Mouse (Mus musculus) lung, embryonic 16.5 days (tissue): Measurements from ENCODE around the gene Gramd1a. TPM values are rescaled to one million over a fixed set of nuclear protein-coding genes. Genes with fewer than 3 reads are reported as not detected.

Source experiments
- ATAC-seq: fragments of 200-750 bp; cut with Nextera tagmentation; 2 replicates; pipeline ENCODE4 v1.8.0; 2017; ENCODE audit warnings: low read depth, mild to moderate bottlenecking, moderate library complexity
- H3K27ac ChIP-seq: fragments of 300-500 bp; sonication (generic); 2 replicates; pipeline ENCODE4 v1.5.1; 2014; ENCODE audit warnings: mild to moderate bottlenecking, control low read depth, low read length
- H3K27me3 ChIP-seq: fragments of 300-500 bp; sonication (generic); 2 replicates; pipeline ENCODE4 v1.6.1; 2014; ENCODE audit warnings: low read depth, low read length, mixed read lengths; ENCODE audit not compliant: control insufficient read depth, insufficient read depth
- H3K36me3 ChIP-seq: fragments of 300-500 bp; sonication (generic); 2 replicates; pipeline ENCODE4 v1.6.1; 2014; ENCODE audit warnings: low read length; ENCODE audit not compliant: control insufficient read depth, insufficient read depth
- H3K4me1 ChIP-seq: fragments of 300-500 bp; sonication (generic); replicated peaks from 2 replicates; pipeline ENCODE4 v1.6.1; 2014; ENCODE audit warnings: low read length, mixed read lengths; ENCODE audit not compliant: control insufficient read depth, insufficient read depth
- H3K4me2 ChIP-seq: fragments of 300-500 bp; sonication (generic); 2 replicates; pipeline ENCODE4 v1.6.1; 2014; ENCODE audit warnings: low read depth, low read length, control low read depth
- H3K4me3 ChIP-seq: fragments of 300-500 bp; sonication (generic); 2 replicates; pipeline ENCODE4 v1.5.1; 2014; ENCODE audit warnings: mild to moderate bottlenecking, low read length, control low read depth
- H3K9ac ChIP-seq: fragments of 300-500 bp; sonication (generic); 2 replicates; pipeline ENCODE4 v1.6.1; 2014; ENCODE audit warnings: low read length, control low read depth
- H3K9me3 ChIP-seq: fragments of 300-500 bp; sonication (generic); 2 replicates; pipeline ENCODE4 v1.6.1; 2016; ENCODE audit warnings: low read length; ENCODE audit not compliant: control insufficient read depth
- WGBS: fragments of 180-500 bp; shearing (Covaris S2); extraction: QIAGEN DNeasy Blood & Tissue Kit; methylation state at CpG from one replicate; pipeline ENCODE4 v1.1.7; 2014; 5-methylcytosine and 5-hydroxymethylcytosine counted together
- polyA plus RNA-seq: library from polyadenylated mRNA; unstranded; fragments of >200 nt; fragmentation: Nextera tagmentation; extraction: Ambion mirVana; gene quantifications from 2 replicates; pipeline ENCODE4 v1.2.1, GENCODE M21; 2015

Gene Gramd1a
- polyA plus RNA-seq, 1 experiment from 2014 or later, result 68.1 TPM

GRCm38 (mm10) chr7:31126851-31127724 is 28.6 kb downstream of the Gramd1a start, which contains the start of gene Scn1b:
TSS of gene Scn1b (minus strand) at chr7:31127003.
- 2% methylated on average over 38 of the region's 60 CpGs for WGBS
- peak; percentile 71 for ATAC-seq

GRCm38 (mm10) chr7:31126211-31126751 is 29.4 kb downstream of the Gramd1a start:
- H3K27ac ChIP-seq, result no peak overlapping the region
- H3K9me3 ChIP-seq, result no peaks in the 10 kb centered on the region
- peak overlapping the region; percentile 58 for H3K4me3 ChIP-seq
- peak overlapping the region; percentile 98 for H3K4me2 ChIP-seq
- ATAC-seq, result peak; percentile 16; the same call in 1 of the 2 replicates
- H3K27me3 ChIP-seq, result peaks cover 24% of the 10 kb centered on the region
- H3K4me1 ChIP-seq, result peaks cover 9% of the 10 kb centered on the region
- H3K9ac ChIP-seq, result peak overlapping the region; percentile 62
- WGBS, result 2% methylated on average over 51 of the region's 53 CpGs
- peaks cover 15% of the 10 kb centered on the region for H3K36me3 ChIP-seq

More at GRCm38 (mm10) chr7:31126851-31127724, 28.6 kb downstream of the Gramd1a start, which contains the start of gene Scn1b:
- H3K9me3 ChIP-seq, result no peaks in the 10 kb centered on the region
- H3K27ac ChIP-seq, result no peak within 1 kb of the TSS
- H3K36me3 ChIP-seq, result peaks cover 23% of the 10 kb centered on the region
- peak within 1 kb of the TSS; percentile 58 for H3K4me3 ChIP-seq
- peaks cover 24% of the 10 kb centered on the region for H3K27me3 ChIP-seq
- H3K4me1 ChIP-seq, result peaks cover 9% of the 10 kb centered on the region
- H3K4me2 ChIP-seq, result peak within 1 kb of the TSS; percentile 98
- H3K9ac ChIP-seq, result peak within 1 kb of the TSS; percentile 62

GRCm38 (mm10) chr7:31125116-31125515 is 30.6 kb downstream of the Gramd1a start:
- Histone ChIP-seq H3K27me3 (peaks cover 24% of the 10 kb centered on the region), H3K4me2 (no peak overlapping the region), H3K4me3 (no peak overlapping the region), H3K36me3 (peaks cover 8% of the 10 kb centered on the region), H3K27ac (no peak overlapping the region), H3K9ac (no peak overlapping the region), H3K4me1 (peaks cover 9% of the 10 kb centered on the region), H3K9me3 (no peaks in the 10 kb centered on the region)
- no peak for ATAC-seq
- WGBS, result 77% methylated on average over 13 of the region's 13 CpGs

DNA sequence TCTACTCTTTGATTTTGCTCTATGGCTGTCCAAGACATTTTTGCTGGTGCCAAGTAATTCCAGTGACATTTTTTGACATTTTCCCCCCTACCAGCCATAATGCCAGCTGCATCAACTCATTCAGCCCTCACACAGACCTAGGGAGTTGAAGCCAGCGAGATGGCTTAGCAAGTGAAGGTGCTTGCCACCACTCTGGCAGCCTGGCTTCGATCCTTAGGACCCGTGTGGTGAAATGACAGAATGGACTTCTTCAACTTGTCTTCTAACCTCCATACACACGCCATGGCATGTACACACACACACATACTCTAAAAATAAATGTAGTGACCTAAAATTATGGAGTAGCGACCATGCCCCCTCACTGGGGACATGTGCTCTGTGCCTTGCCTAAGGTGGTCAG is 31.3 kb downstream of the Gramd1a start:
- H3K9ac ChIP-seq, result no peak overlapping the region
- no peaks in the 10 kb centered on the region for H3K9me3 ChIP-seq
- H3K4me1 ChIP-seq, result peaks cover 9% of the 10 kb centered on the region
- WGBS, result 81% methylated on average over 5 of the region's 5 CpGs
- H3K27me3 ChIP-seq, result peaks cover 24% of the 10 kb centered on the region
- H3K27ac ChIP-seq, result no peak overlapping the region
- no peak overlapping the region for H3K4me2 ChIP-seq
- no peak for ATAC-seq
- H3K4me3 ChIP-seq, result no peak overlapping the region
- H3K36me3 ChIP-seq, result peaks cover 3% of the 10 kb centered on the region; the same call in 1 of the 2 replicates

DNA sequence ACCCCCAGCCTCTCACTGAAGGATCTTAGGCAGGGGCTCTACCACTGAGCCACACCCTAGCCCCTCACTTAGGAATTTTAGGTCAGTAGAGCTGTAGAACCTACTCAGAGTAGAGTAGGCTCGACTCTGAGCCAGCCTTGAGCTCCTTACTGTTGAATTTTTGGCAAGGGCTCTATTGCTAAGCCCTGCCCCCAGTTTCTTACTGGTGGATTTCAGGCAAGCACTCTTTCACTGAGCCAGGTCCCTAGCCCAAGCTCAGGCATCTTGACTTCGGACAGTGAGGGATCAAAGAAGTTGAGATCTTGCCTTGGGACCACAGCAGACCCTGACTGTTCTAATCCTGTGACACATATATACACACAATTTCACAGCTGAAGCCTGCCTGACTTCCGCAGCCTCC is 32.0 kb downstream of the Gramd1a start:
- no peak overlapping the region for H3K4me3 ChIP-seq
- no peak for ATAC-seq
- no peak overlapping the region for H3K4me2 ChIP-seq
- peaks cover 9% of the 10 kb centered on the region for H3K4me1 ChIP-seq
- no peak overlapping the region for H3K27ac ChIP-seq
- no peaks in the 10 kb centered on the region for H3K9me3 ChIP-seq
- H3K36me3 ChIP-seq, result no peaks in the 10 kb centered on the region
- H3K9ac ChIP-seq, result no peak overlapping the region
- 72% methylated on average over 3 of the region's 3 CpGs for WGBS
- peaks cover 24% of the 10 kb centered on the region for H3K27me3 ChIP-seq

DNA sequence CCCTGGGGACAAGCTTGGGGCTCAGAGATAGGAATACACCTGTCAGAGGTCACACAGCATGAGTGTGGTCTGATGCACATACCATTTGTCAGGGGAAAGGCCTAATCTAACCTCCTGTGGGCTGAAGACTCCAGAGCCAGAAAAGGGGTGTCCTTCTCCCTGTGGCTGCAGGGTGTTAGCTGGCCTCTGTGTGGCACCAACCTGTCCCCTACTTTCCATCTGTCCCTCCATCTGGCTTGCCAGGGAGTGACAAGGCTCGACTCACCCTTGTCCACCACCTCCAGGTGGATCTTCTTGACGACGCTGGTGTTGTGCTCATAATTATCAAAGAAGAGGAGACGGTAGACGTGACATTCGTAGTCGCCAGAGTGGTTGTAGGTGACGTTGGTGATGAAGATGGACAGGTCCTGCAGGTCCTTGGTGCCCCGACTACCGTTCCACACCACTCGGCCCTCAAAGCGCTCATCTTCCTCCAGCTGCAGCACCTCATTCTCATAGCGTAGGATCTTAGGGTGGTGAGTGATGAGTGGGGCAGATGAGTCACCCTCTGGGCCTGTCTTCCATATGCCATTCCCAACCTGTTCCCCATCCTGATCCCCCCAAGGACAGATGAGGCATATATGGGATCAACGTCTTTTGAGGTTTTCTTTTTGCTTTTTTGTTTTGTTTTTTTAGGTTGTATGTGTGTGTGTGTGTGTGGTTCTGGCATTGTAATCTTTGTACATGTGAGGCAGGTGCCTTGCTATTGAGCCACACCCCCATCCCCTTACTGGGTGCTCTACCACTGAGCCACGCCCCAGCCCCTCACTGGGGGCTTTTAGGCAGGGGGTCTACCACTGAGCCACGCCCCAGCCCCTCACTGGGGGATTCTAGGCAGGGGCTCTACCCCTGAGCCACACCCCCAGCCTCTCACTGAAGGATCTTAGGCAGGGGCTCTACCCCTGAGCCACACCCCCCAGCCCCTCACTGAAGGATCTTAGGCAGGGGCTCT is 32.8 kb downstream of the Gramd1a start:
- no peak for ATAC-seq
- Histone ChIP-seq H3K4me2 (no peak overlapping the region), H3K9ac (no peak overlapping the region), H3K4me1 (peaks cover 9% of the 10 kb centered on the region), H3K36me3 (no peaks in the 10 kb centered on the region), H3K27ac (no peak overlapping the region), H3K4me3 (no peak overlapping the region), H3K9me3 (no peaks in the 10 kb centered on the region), H3K27me3 (peaks cover 24% of the 10 kb centered on the region)
- 82% methylated on average over 16 of the region's 16 CpGs for WGBS

DNA sequence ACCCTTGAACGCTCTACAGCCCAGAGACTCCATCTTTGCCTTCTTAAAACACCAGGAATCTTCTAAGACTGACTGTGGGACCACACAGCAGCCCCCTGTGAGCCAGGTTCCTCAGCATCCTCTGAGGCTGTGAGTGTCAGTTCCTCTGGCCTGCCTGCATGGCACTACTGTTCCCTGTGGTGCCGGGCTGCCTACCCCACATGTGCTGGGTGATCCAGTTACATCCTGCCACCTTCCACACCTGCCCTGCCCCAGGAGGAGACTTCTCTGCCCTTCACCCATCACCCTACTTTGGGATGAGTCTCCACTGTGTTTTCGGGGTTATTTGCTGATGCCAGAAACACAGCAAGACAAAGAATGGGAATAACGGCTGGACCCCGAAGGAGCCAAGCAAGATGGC is 36.1 kb downstream of the Gramd1a start:
- Histone ChIP-seq H3K9me3 (no peaks in the 10 kb centered on the region), H3K4me3 (no peak overlapping the region), H3K27me3 (no peaks in the 10 kb centered on the region; the same call in 1 of the 2 replicates), H3K27ac (no peak overlapping the region), H3K4me2 (no peak overlapping the region), H3K36me3 (no peaks in the 10 kb centered on the region), H3K4me1 (peaks cover 14% of the 10 kb centered on the region), H3K9ac (no peak overlapping the region)
- ATAC-seq, result no peak
- 78% methylated on average over 5 of the region's 5 CpGs for WGBS

GRCm38 (mm10) chr7:31118486-31118885 is 37.2 kb downstream of the Gramd1a start:
- H3K9me3 ChIP-seq, result no peaks in the 10 kb centered on the region
- 69% methylated on average over 7 of the region's 7 CpGs for WGBS
- no peak for ATAC-seq
- no peak overlapping the region for H3K4me2 ChIP-seq
- H3K4me3 ChIP-seq, result no peak overlapping the region
- peaks cover 15% of the 10 kb centered on the region for H3K4me1 ChIP-seq
- H3K27me3 ChIP-seq, result no peaks in the 10 kb centered on the region
- H3K9ac ChIP-seq, result no peak overlapping the region
- H3K36me3 ChIP-seq, result no peaks in the 10 kb centered on the region
- no peak overlapping the region for H3K27ac ChIP-seq
